Mouse (Mus musculus) heart, postnatal 0 days (tissue): ENCODE measurements around the gene Wdr1. TPM values are rescaled to one million over a fixed set of nuclear protein-coding genes. Genes with fewer than 3 reads are reported as not detected.

ENCODE experiments used
- ATAC-seq: fragments of 200-750 bp; cut with Nextera tagmentation; 2 replicates; pipeline ENCODE4 v1.8.0; 2017; ENCODE audit warnings: low read depth, moderate number of reproducible peaks, moderate library complexity; ENCODE audit not compliant: insufficient read depth
- DNase-seq: peaks from one replicate; pipeline ENCODE4 v3.0.0-alpha.2; 2016; ENCODE audit warnings: low spot score
- H3K27ac ChIP-seq: fragments of 300-500 bp; sonication (generic); 2 replicates; pipeline ENCODE4 v1.5.1; 2014; ENCODE audit warnings: low read depth, mild to moderate bottlenecking
- H3K27me3 ChIP-seq: fragments of 300-500 bp; sonication (generic); 2 replicates; pipeline ENCODE4 v1.6.1; 2014; ENCODE audit warnings: low read length, mixed read lengths; ENCODE audit not compliant: control insufficient read depth, insufficient read depth
- H3K36me3 ChIP-seq: fragments of 300-500 bp; sonication (generic); replicated peaks from 2 replicates; pipeline ENCODE4 v1.6.1; 2014; ENCODE audit warnings: low read length, mixed read lengths; ENCODE audit not compliant: control insufficient read depth, insufficient read depth
- H3K4me1 ChIP-seq: fragments of 300-500 bp; sonication (generic); 2 replicates; pipeline ENCODE4 v1.6.1; 2014; ENCODE audit warnings: antibody characterized with exemption; ENCODE audit not compliant: control insufficient read depth, insufficient read depth
- H3K4me2 ChIP-seq: fragments of 300-500 bp; sonication (generic); 2 replicates; pipeline ENCODE4 v1.6.1; 2014; ENCODE audit warnings: low read depth, mild to moderate bottlenecking, low read length, moderate library complexity
- H3K4me3 ChIP-seq: fragments of 300-500 bp; sonication (generic); 2 replicates; pipeline ENCODE4 v1.5.1; 2014; ENCODE audit warnings: low read depth, low read length
- H3K9ac ChIP-seq: fragments of 300-500 bp; sonication (generic); replicated peaks from 2 replicates; pipeline ENCODE4 v1.6.1; 2014; ENCODE audit warnings: low read depth, low read length, mixed read lengths
- H3K9me3 ChIP-seq: fragments of 300-500 bp; sonication (generic); replicated peaks from 2 replicates; pipeline ENCODE4 v1.6.1; 2016; ENCODE audit warnings: low read length; ENCODE audit not compliant: control insufficient read depth
- CTCF ChIP-seq: IDR thresholded peaks from 2 replicates; pipeline ENCODE4 v1.5.1; 2016; ENCODE audit warnings: antibody characterized with exemption, control low read depth, low read depth
- EP300 ChIP-seq: IDR thresholded peaks from 2 replicates; pipeline ENCODE4 v1.6.1; 2016; ENCODE audit warnings: antibody characterized with exemption, low read depth
- WGBS: fragments of 180-500 bp; shearing (Covaris S2); extraction: QIAGEN DNeasy Blood & Tissue Kit; methylation state at CpG from one replicate; pipeline ENCODE4 v1.1.7; 2014; 5-methylcytosine and 5-hydroxymethylcytosine counted together
- polyA plus RNA-seq: library from polyadenylated mRNA; unstranded; fragments of >200 nt; fragmentation: Nextera tagmentation; extraction: Ambion mirVana; gene quantifications from 2 replicates; pipeline ENCODE4 v1.2.1, GENCODE M21; 2015
- total RNA-seq: library from RNA; depleted of rRNA; stranded (reverse); fragments of >200 nt; gene quantifications from 2 replicates; pipeline ENCODE4 v1.2.3, GENCODE M21; 2014; ENCODE audit warnings: low replicate concordance

Wdr1 gene
- total and polyA plus RNA-seq, 2 experiments from 2014 or later = 171 to 306 TPM

- Histone ChIP-seq H3K9ac (no peak overlapping the region), H3K27ac (peak overlapping the region; percentile 64), H3K4me2 (no peak overlapping the region), H3K27me3 (no peaks in the 10 kb centered on the region), H3K9me3 (no peaks in the 10 kb centered on the region), H3K4me1 (peaks cover 82% of the 10 kb centered on the region), H3K4me3 (no peak overlapping the region), H3K36me3 (peaks cover 61% of the 10 kb centered on the region)
- no peak for TF ChIP-seq CTCF
- TF ChIP-seq EP300 = no peak
- whole genome bisulfite sequencing = 72% methylated on average over 4 of the region's 4 CpGs
- DNase-seq (no peak), ATAC-seq (no peak)
Observed at GRCm38 (mm10) chr5:38553491-38553890, 9.5 kb downstream of the Wdr1 start.

GRCm38 (mm10) chr5:38552615-38553014 lies 10.4 kb downstream of the Wdr1 start:
- no peaks in the 10 kb centered on the region for H3K9me3 ChIP-seq
- no peak for DNase-seq
- H3K9ac ChIP-seq = no peak overlapping the region
- no peak for ATAC-seq
- no peak overlapping the region for H3K4me3 ChIP-seq
- no peaks in the 10 kb centered on the region for H3K27me3 ChIP-seq
- peaks cover 61% of the 10 kb centered on the region for H3K36me3 ChIP-seq
- peak overlapping the region; percentile 3; the same call in 1 of the 2 replicates for H3K4me2 ChIP-seq
- H3K4me1 ChIP-seq = peaks cover 82% of the 10 kb centered on the region
- H3K27ac ChIP-seq = peak overlapping the region; percentile 64
- WGBS = 58% methylated on average over 3 of the region's 3 CpGs
- no peak for TF ChIP-seq EP300
- TF ChIP-seq CTCF = no peak

- Histone ChIP-seq H3K4me3 (no peak overlapping the region), H3K4me2 (peak overlapping the region; percentile 29; the same call in 1 of the 2 replicates), H3K4me1 (peaks cover 81% of the 10 kb centered on the region), H3K27ac (peak overlapping the region; percentile 88), H3K27me3 (no peaks in the 10 kb centered on the region), H3K9ac (no peak overlapping the region), H3K36me3 (peaks cover 72% of the 10 kb centered on the region), H3K9me3 (no peaks in the 10 kb centered on the region)
- ATAC-seq = no peak
- DNase-seq = no peak
- WGBS = 19% methylated on average over 1 of the region's 1 CpGs
- TF ChIP-seq EP300 = no peak
- TF ChIP-seq CTCF = no peak
Observed at GRCm38 (mm10) chr5:38550221-38550768, 12.7 kb downstream of the Wdr1 start.

GRCm38 (mm10) chr5:38549461-38549909 lies 13.5 kb downstream of the Wdr1 start:
- ATAC-seq = peak; percentile 69
- TF ChIP-seq EP300 (no peak; the same call in 1 of the 2 replicates), CTCF (no peak)
- H3K27ac ChIP-seq = peak overlapping the region; percentile 88
- 0 out of 2 replicates have a peak overlapping the region, but pooled peaks have one; percentile 17 for H3K9ac ChIP-seq
- H3K27me3 ChIP-seq = no peaks in the 10 kb centered on the region
- H3K9me3 ChIP-seq = no peaks in the 10 kb centered on the region
- H3K4me2 ChIP-seq = peak overlapping the region; percentile 29; the same call in 1 of the 2 replicates
- H3K4me1 ChIP-seq = peaks cover 82% of the 10 kb centered on the region
- DNase-seq = peak; percentile 80
- H3K4me3 ChIP-seq = no peak overlapping the region
- 12% methylated on average over 3 of the region's 3 CpGs for WGBS
- H3K36me3 ChIP-seq = peaks cover 72% of the 10 kb centered on the region

- DNase-seq = peak; percentile 61
- Histone ChIP-seq H3K27me3 (no peaks in the 10 kb centered on the region), H3K4me1 (peaks cover 70% of the 10 kb centered on the region), H3K27ac (peak overlapping the region; percentile 40), H3K9ac (no peak overlapping the region), H3K4me2 (no peak overlapping the region), H3K9me3 (no peaks in the 10 kb centered on the region), H3K4me3 (no peak overlapping the region), H3K36me3 (peaks cover 85% of the 10 kb centered on the region)
- ATAC-seq = peak; percentile 40
- 19% methylated on average over 6 of the region's 6 CpGs for WGBS
- TF ChIP-seq CTCF = no peak
Observed at GRCm38 (mm10) chr5:38547375-38547774, 15.6 kb downstream of the Wdr1 start.
